Mouse (Mus musculus): Measurements from ENCODE around the gene Olfr1466.

Olfr1466 gene

DNA sequence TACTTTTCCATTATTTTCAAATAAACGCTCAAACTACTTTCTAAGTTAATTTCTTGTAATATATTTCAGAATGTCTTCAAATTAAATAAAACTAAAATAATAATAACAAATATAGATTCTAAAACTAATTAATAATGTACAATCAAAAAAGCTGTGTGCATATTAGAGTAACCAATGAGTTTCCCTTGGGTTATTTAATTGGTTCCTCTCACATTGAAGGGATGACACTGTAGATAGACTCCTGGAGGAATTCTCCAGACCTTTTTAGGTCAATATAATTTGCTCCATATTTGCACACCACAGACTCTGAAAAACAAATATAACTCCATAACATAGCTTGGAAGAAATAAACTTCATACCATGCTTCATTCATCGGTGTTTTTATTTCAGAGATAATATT lies at the start of gene Olfr1466:
Gene Olfr1466, plus strand, starts transcription at position 301 of the 400 bp plus-strand sequence.
- no peak for DNase-seq (ENCODE audit: low spot score in 2 of 2)

DNA sequence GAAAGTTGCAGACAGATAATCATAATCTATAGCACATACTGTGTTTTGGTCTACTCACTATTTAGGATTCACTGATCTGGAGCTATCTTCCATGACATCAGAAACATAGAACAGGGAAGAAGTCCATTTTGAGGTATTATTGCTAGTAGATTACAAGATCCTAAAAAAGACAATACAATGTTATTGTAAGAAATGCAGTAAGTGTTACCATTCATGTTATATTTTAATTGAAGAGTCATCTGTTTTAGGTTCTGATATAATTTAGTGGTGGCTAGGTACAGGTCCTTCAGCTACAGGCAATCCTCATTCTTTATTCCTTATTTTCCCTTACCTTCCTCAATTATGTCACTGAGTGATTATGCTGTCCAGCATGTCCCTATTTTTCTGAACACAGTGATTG lies 23.2 kb upstream of the Olfr1466 start, which contains the start of gene Olfr1465:
Gene Olfr1465, minus strand, starts transcription at position 101 of the 400 bp plus-strand sequence.
- DNase-seq (ENCODE audit: low spot score in 2 of 2) = no peak

DNA sequence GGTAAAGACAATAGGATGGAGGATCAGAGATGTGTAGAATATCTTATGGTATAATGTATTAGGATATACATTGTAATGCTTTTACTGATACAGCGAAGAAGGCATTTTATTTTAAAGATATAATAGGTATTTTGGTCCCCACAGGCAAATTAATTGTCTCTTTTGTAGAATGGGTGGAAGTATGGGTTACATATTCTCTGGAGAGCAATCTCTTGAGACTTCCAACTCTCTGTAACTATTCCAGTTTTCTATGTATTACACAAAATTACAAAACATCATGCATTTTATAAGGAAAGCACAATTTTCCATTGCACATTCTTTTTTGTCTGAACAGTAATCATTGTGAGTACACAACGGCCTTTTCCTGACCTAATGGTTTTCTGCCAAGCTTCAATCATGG lies 23.3 kb downstream of the Olfr1466 start, which contains the start of gene Olfr1467:
Gene Olfr1467, plus strand, starts transcription at position 301 of the 400 bp plus-strand sequence.
- no peak for DNase-seq (ENCODE audit: low spot score in 2 of 2)
